Mouse (Mus musculus): ENCODE measurements at regions not wholly inside any gene's neighbourhood (a gene's known extent, or its start where the extent isn't known, plus 50 kb on each side); places are given as distances from the start of the nearest gene placed in this dataset.

GRCm38 (mm10) chr6:31109604-31110003 is 150.7 kb upstream of the Klf14 start:
- DNase-seq (ENCODE audit: low spot score): no peak

GRCm38 (mm10) chr6:31112293-31113077 is 153.6 kb upstream of the Klf14 start:
- no peak for DNase-seq (ENCODE audit: low spot score)

- no peak for DNase-seq (ENCODE audit: low spot score)
These were observed 154.9 kb upstream of the Klf14 start for GRCm38 (mm10) chr6:31113558-31114326.

- DNase-seq (ENCODE audit: low spot score): no peak
These were observed 155.8 kb upstream of the Klf14 start for GRCm38 (mm10) chr6:31114336-31115335.

GRCm38 (mm10) chr6:31115566-31115965 is 156.7 kb upstream of the Klf14 start:
- no peak for DNase-seq (ENCODE audit: low spot score)

GRCm38 (mm10) chr6:31116365-31116764 is 157.5 kb upstream of the Klf14 start:
- DNase-seq (ENCODE audit: low spot score): no peak

GRCm38 (mm10) chr6:31117666-31118065 is 158.8 kb upstream of the Klf14 start:
- DNase-seq (ENCODE audit: low spot score): no peak

- DNase-seq (ENCODE audit: low spot score): no peak
These were observed 162.1 kb upstream of the Klf14 start for GRCm38 (mm10) chr6:31121008-31121407.

- DNase-seq (ENCODE audit: low spot score): no peak
These were observed 164.0 kb upstream of the Klf14 start for GRCm38 (mm10) chr6:31122895-31123294.

- DNase-seq (ENCODE audit: low spot score): no peak
These were observed 164.6 kb upstream of the Klf14 start for GRCm38 (mm10) chr6:31123342-31123990.

GRCm38 (mm10) chr6:31124076-31124475 is 165.2 kb upstream of the Klf14 start:
- DNase-seq (ENCODE audit: low spot score): no peak

- no peak for DNase-seq (ENCODE audit: low spot score)
These were observed 166.0 kb upstream of the Klf14 start for GRCm38 (mm10) chr6:31124872-31125271.

GRCm38 (mm10) chr6:31125328-31126118 is 166.6 kb upstream of the Klf14 start:
- DNase-seq (ENCODE audit: low spot score): peak; percentile 44

- DNase-seq (ENCODE audit: low spot score): peak; percentile 20
These were observed 167.4 kb upstream of the Klf14 start for GRCm38 (mm10) chr6:31126131-31126871.

GRCm38 (mm10) chr6:31129170-31129569 is 170.3 kb upstream of the Klf14 start:
- DNase-seq (ENCODE audit: low spot score): no peak

GRCm38 (mm10) chr6:31129987-31130386 is 171.1 kb upstream of the Klf14 start:
- DNase-seq (ENCODE audit: low spot score): no peak

- no peak for DNase-seq (ENCODE audit: low spot score)
These were observed 171.6 kb upstream of the Klf14 start for GRCm38 (mm10) chr6:31130522-31130921.

- no peak for DNase-seq (ENCODE audit: low spot score)
These were observed 172.8 kb upstream of the Klf14 start for GRCm38 (mm10) chr6:31131716-31132115.

GRCm38 (mm10) chr6:31132396-31133190 is 173.7 kb upstream of the Klf14 start:
- no peak for DNase-seq (ENCODE audit: low spot score)

Data from MN1 (cell line).